Comparison of ENCODE assay signal across 29 mouse cellular contexts in genomic region chr19:4481326-4481725, GRCm38 (mm10). TPM values are rescaled to one million over a fixed set of nuclear protein-coding genes. Genes with fewer than 3 reads are reported as not detected.
A peak's percentile ranks its signal among the peaks of the same experiment; 100 is the strongest.
DNase-seq lines count a peak whose midpoint lies in the region; ATAC-seq and TF ChIP-seq lines count a peak whose summit lies in the region.
"Had no signal": no experiment of that assay in that cellular context is flagged by ENCODE, and none has a peak within 500 bp of the region (broad histone marks: within the 10 kb centered on the region; RNA-seq: fewer than 3 reads in every experiment).

No protein-coding gene starts in this region.

- no peaks in the 10 kb centered on the region for H3K9me3 ChIP-seq in hindbrain, postnatal 0 days (ENCODE audit: low read length)
- H3K9me3 ChIP-seq: embryonic facial prominence, embryonic 10.5 days; forebrain, embryonic 12.5 days; heart, embryonic 15.5 days; midbrain, embryonic 10.5 days; neural tube, embryonic 12.5 days had no signal

- H3K36me3 ChIP-seq in hindbrain, postnatal 0 days (ENCODE audit: insufficient read depth, low read length): no peaks in the 10 kb centered on the region
- H3K36me3 ChIP-seq: embryonic facial prominence, embryonic 10.5 days; forebrain, embryonic 12.5 days; heart, embryonic 15.5 days; midbrain, embryonic 10.5 days; neural tube, embryonic 12.5 days had no signal

- no peak for ATAC-seq in erythroblast, adult 5-6 weeks (replicated peaks; ENCODE audit: low FRiP score, poor library complexity, severe bottlenecking)
- ATAC-seq in hindbrain, postnatal 0 days: no peak
- ATAC-seq: CD4-positive, CD25-positive, alpha-beta regulatory T cell, adult 4 months; Patski had no signal

- H3K27ac ChIP-seq in hindbrain, postnatal 0 days: no peak overlapping the region
- H3K27ac ChIP-seq: embryonic facial prominence, embryonic 10.5 days; forebrain, embryonic 12.5 days; heart, embryonic 15.5 days; kidney, postnatal 0 days; liver, embryonic 14.5 days; macrophage; midbrain, embryonic 10.5 days; neural tube, embryonic 12.5 days had no signal

- H3K4me1 ChIP-seq in hindbrain, postnatal 0 days (ENCODE audit: insufficient read depth, low read length): peaks cover 3% of the 10 kb centered on the region

- intact Hi-C loops in left cerebral cortex, postnatal 14 days (cut with DNase I): loop anchor here (5.0 kb wide), 1 partner anchor 216 kb away; the partner anchor contains the start of gene Gm960

- 58% methylated on average over 4 of the region's 4 CpGs for WGBS in hindbrain, postnatal 0 days

- H3K4me3 ChIP-seq in hindbrain, postnatal 0 days (ENCODE audit: low read length): no peak overlapping the region
- H3K4me3 ChIP-seq: embryonic facial prominence, embryonic 10.5 days; forebrain, embryonic 12.5 days; heart, embryonic 15.5 days; midbrain, embryonic 10.5 days; neural tube, embryonic 12.5 days had no signal

- no peaks in the 10 kb centered on the region for H3K27me3 ChIP-seq in hindbrain, postnatal 0 days (ENCODE audit: insufficient read depth, low read length)
- H3K27me3 ChIP-seq: Patski had no signal

- H3K4me2 ChIP-seq in hindbrain, postnatal 0 days (ENCODE audit: low read depth, low read length): no peak overlapping the region
- H3K4me2 ChIP-seq: forebrain, embryonic 12.5 days; heart, embryonic 15.5 days; neural tube, embryonic 12.5 days had no signal

- DNase-seq in cerebellum, adult 11-12 months: peak; percentile 65
- DNase-seq in cerebellum, postnatal 4 days (ENCODE audit: low spot score in 2 of 2): no peak
- peak; percentile 55 to 69 for DNase-seq in right cerebral cortex, adult 2 months (ENCODE audit: low spot score in 2 of 2)
- DNase-seq in right cerebral cortex, postnatal 10 days (ENCODE audit: low spot score in 2 of 2): no peak
- DNase-seq in left cerebral cortex, postnatal 14 days (ENCODE audit: low spot score in 2 of 2): peak; percentile 36 to 49
- DNase-seq in hindbrain, postnatal 0 days (ENCODE audit: low spot score): no peak
- DNase-seq: adrenal gland, adult 8-10 months; gastrocnemius, postnatal 25 days; kidney, adult 11 months; layer of hippocampus, postnatal 36 days; thymus, postnatal 14 days had no signal

- no peak for TF ChIP-seq CTCF in hindbrain, postnatal 0 days (IDR thresholded peaks at IDR 0.05; ENCODE audit: low read depth)

- H3K9ac ChIP-seq in hindbrain, postnatal 0 days (replicated peaks; ENCODE audit: low read length): no peak overlapping the region
- H3K9ac ChIP-seq: forebrain, embryonic 12.5 days; heart, embryonic 15.5 days; liver, embryonic 14.5 days; neural tube, embryonic 12.5 days had no signal

RNA-seq across cellular contexts. Expression of gene Syt12, which starts 4.1 kb away (rescaled TPM):
- 10 to 100 TPM; 30.8 to 31.7 TPM for total RNA-seq in left cerebral cortex, postnatal 14 days (2021)
- not detected in 2 replicates for total RNA-seq in erythroblast, adult 5-6 weeks (2015; ENCODE audit: low replicate concordance)
- total RNA-seq in erythroblast, adult 5-6 weeks (2017; ENCODE audit: low replicate concordance): not detected in 2 replicates
- 46.2 and 54.5 TPM in 2 replicates for total RNA-seq in hindbrain, postnatal 0 days (2014; rRNA removed)
- 9.0 and 9.9 TPM in 2 replicates for polyA plus RNA-seq in hindbrain, postnatal 0 days (2015; fragmentation: Nextera tagmentation; extraction: Ambion mirVana)
- total RNA-seq: hematopoietic stem cell, adult 5-6 weeks had no signal
- polyA plus RNA-seq: CD4-positive, CD25-positive, alpha-beta regulatory T cell, adult 4 months; macrophage had no signal

RNA-seq across cellular contexts. Expression of gene 2010003K11Rik, which starts 17.1 kb away (rescaled TPM):
- total RNA-seq in left cerebral cortex, postnatal 14 days (2021): not detected
- total RNA-seq in erythroblast, adult 5-6 weeks (2015; ENCODE audit: low replicate concordance): not detected in 2 replicates
- total RNA-seq in erythroblast, adult 5-6 weeks (2017; ENCODE audit: low replicate concordance): 0.94 TPM in 1 of 2 replicates, not detected in the other
- total RNA-seq in hindbrain, postnatal 0 days (2014; rRNA removed): not detected in 2 replicates
- 0.13 TPM in 1 of 2 replicates, not detected in the other for polyA plus RNA-seq in hindbrain, postnatal 0 days (2015; fragmentation: Nextera tagmentation; extraction: Ambion mirVana)
- total RNA-seq: ES-E14; heart, adult 8-10 months; hematopoietic stem cell, adult 5-6 weeks; layer of hippocampus, adult 18-20 months; layer of hippocampus, postnatal 36 days had no signal
- polyA plus RNA-seq: CD4-positive, CD25-positive, alpha-beta regulatory T cell, adult 4 months; embryonic facial prominence, embryonic 10.5 days; forebrain, embryonic 12.5 days; frontal cortex, adult 2 months; heart, embryonic 15.5 days; limb, embryonic 14.5 days; lung, embryonic 16.5 days; macrophage; midbrain, embryonic 10.5 days; neural tube, embryonic 12.5 days had no signal

RNA-seq across cellular contexts. Expression of gene Pcx, which starts 28.9 kb away (rescaled TPM):
- total RNA-seq in left cerebral cortex, postnatal 14 days (2021): 10 to 100 TPM; 57.2 to 59.2 TPM
- 15.0 and 32.6 TPM in 2 replicates for total RNA-seq in erythroblast, adult 5-6 weeks (2015; ENCODE audit: low replicate concordance)
- total RNA-seq in erythroblast, adult 5-6 weeks (2017; ENCODE audit: low replicate concordance): 31.5 and 31.9 TPM in 2 replicates
- total RNA-seq in hindbrain, postnatal 0 days (2014; rRNA removed): 82.6 and 84.0 TPM in 2 replicates
- 50.5 and 53.6 TPM in 2 replicates for polyA plus RNA-seq in hindbrain, postnatal 0 days (2015; fragmentation: Nextera tagmentation; extraction: Ambion mirVana)

RNA-seq across cellular contexts. Expression of gene Rhod, which starts 42.1 kb away (rescaled TPM):
- total RNA-seq in left cerebral cortex, postnatal 14 days (2021): 1 to 10 TPM; 1.3 to 1.4 TPM
- not detected in 2 replicates for total RNA-seq in erythroblast, adult 5-6 weeks (2015; ENCODE audit: low replicate concordance)
- total RNA-seq in erythroblast, adult 5-6 weeks (2017; ENCODE audit: low replicate concordance): not detected in 2 replicates
- 3.5 and 7.2 TPM in 2 replicates for total RNA-seq in hindbrain, postnatal 0 days (2014; rRNA removed)
- polyA plus RNA-seq in hindbrain, postnatal 0 days (2015; fragmentation: Nextera tagmentation; extraction: Ambion mirVana): 5.2 and 5.7 TPM in 2 replicates

Comparison
In these comparisons a context has a peak if more than half of its experiments do, and no peak if none do; other contexts are left out.
1. DNase-seq: peak in cerebellum, adult 11-12 months (single experiment), right cerebral cortex, adult 2 months (2 of 2) and left cerebral cortex, postnatal 14 days (2 of 2); none in cerebellum, postnatal 4 days (0 of 2), right cerebral cortex, postnatal 10 days (0 of 2) and hindbrain, postnatal 0 days (single experiment).
2. RNA of gene Syt12, which starts 4.1 kb away (total RNA-seq): 46.2 to 54.5 TPM in hindbrain, postnatal 0 days and 30.8 to 31.7 TPM in left cerebral cortex, postnatal 14 days; not detected in erythroblast, adult 5-6 weeks; every median in the first group is over 10 times any median in the second.